Mouse (Mus musculus): ENCODE data around the gene Ppm1h. TPM values are rescaled to one million over a fixed set of nuclear protein-coding genes. Genes with fewer than 3 reads are reported as not detected.

The Ppm1h gene
- polyA plus RNA-seq, 1 experiment from 2014 or later = 3.6 TPM

DNA sequence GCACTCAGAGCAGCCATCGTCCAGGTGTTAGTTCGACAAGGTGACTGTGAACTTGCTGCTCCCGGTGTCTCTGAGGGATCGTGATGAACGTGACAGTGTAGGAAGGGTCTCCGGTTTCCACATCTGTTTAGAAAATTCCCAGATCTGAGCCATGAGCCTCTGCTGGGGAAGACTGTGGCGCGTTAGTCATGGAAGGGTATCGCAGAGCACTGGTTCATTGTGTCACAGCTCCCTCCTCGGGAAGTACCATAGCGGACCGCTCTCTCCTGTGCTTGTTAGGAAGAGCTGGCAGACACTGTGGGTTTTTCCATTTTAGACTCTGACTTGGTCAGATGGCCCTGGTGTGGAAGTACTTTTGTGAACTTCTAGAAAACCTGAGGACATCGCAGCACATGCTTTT is 145.1 kb downstream of the Ppm1h start:
- DNase-seq (ENCODE audit: low spot score) = no peak
- Histone ChIP-seq H3K27ac (ENCODE audit: low read depth, low read length) (no peak overlapping the region), H3K27me3 (ENCODE audit: control insufficient read depth, insufficient read depth, low read length) (no peaks in the 10 kb centered on the region), H3K4me3 (ENCODE audit: low read depth, low read length) (no peak overlapping the region), H3K9ac (ENCODE audit: low read length) (no peak overlapping the region), H3K4me1 (replicated peaks; ENCODE audit: control insufficient read depth, insufficient read depth, low read length) (peaks cover 4% of the 10 kb centered on the region; the same call in 1 of the 2 replicates), H3K36me3 (ENCODE audit: control insufficient read depth, insufficient read depth, low read length) (no peaks in the 10 kb centered on the region), H3K9me3 (ENCODE audit: control insufficient read depth, low read length) (no peaks in the 10 kb centered on the region), H3K4me2 (ENCODE audit: low read depth, low read length, severe bottlenecking) (no peak overlapping the region)
- no peak for ATAC-seq (replicated peaks; ENCODE audit: low FRiP score)
- WGBS = 81% methylated on average over 13 of the region's 13 CpGs

DNA sequence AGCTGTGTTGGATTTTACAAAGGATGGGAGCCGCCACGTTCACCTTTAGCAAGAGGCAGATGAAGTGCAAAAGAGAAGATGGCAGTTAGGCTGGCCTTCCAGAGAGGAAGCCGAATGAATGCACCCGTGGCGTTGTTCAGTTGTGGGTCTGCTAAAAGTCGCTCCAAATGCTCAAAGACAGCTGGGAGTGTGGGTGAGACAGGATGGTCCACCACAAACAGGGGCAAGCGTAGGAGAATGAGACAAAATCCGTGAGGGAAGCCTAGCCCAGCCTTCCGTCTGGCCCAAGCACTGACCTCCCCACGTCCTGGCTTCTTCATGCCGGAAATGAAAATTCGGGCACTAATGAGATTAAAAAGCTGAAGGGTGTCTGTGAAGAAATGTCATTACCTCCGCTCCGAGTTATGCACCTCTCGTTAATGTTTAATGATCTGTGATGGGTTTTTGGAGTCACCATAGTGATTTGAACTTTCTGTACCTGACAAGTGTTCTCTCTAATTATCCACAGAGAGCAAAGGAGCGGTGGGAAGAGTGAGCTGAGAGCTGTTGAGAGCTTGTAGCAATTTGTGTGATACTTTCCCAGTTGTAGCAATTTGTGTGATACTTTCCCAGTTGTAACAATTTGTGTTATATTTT is 148.3 kb downstream of the Ppm1h start:
- Histone ChIP-seq H3K9me3 (ENCODE audit: control insufficient read depth, low read length) (no peaks in the 10 kb centered on the region), H3K4me3 (ENCODE audit: low read depth, low read length) (no peak overlapping the region), H3K4me2 (ENCODE audit: low read depth, low read length, severe bottlenecking) (no peak overlapping the region), H3K9ac (ENCODE audit: low read length) (no peak overlapping the region), H3K36me3 (ENCODE audit: control insufficient read depth, insufficient read depth, low read length) (no peaks in the 10 kb centered on the region), H3K27ac (ENCODE audit: low read depth, low read length) (no peak overlapping the region), H3K4me1 (replicated peaks; ENCODE audit: control insufficient read depth, insufficient read depth, low read length) (peaks cover 4% of the 10 kb centered on the region; the same call in 1 of the 2 replicates), H3K27me3 (ENCODE audit: control insufficient read depth, insufficient read depth, low read length) (no peaks in the 10 kb centered on the region)
- 67% methylated on average over 16 of the region's 16 CpGs for WGBS
- no peak for ATAC-seq (replicated peaks; ENCODE audit: low FRiP score)
- no peak for DNase-seq (ENCODE audit: low spot score)

DNA sequence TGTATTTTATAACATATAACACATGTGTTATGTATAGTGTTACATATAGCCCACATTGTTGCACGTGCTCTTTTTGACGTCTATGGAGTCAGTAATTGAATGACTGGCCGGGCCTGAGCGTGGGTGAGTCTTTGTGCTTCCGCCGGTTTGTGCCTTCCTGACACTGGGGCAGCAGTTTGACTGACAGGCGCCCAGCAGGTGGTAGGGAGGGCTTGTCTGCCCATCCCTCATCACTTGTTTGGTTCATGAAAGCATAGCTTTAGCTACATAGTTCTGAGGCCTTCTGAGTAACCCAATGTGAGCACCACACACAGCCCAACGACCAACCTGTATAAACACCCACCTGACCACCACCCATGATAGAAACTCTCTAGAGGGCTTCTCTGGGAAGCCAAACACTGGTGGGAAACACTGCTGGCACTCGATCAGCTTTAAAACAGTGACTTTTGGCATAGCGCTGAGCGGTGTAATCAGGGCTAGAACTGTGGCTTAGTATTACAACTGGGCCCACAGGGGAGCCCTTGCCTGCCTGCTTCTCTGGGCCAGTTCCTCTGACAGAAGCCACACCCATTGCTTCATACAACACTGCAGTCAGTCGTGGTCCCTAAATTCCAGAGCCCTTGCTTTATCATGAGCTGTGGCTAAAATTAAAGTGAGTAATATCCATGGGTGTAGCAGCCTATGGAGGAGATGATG is 149.3 kb downstream of the Ppm1h start:
- WGBS = 59% methylated on average over 12 of the region's 12 CpGs
- DNase-seq (ENCODE audit: low spot score) (no peak), ATAC-seq (replicated peaks; ENCODE audit: low FRiP score) (no peak)
- no peak overlapping the region for H3K4me2 ChIP-seq (ENCODE audit: low read depth, low read length, severe bottlenecking)
- no peak overlapping the region for H3K4me3 ChIP-seq (ENCODE audit: low read depth, low read length)
- H3K27ac ChIP-seq (ENCODE audit: low read depth, low read length) = no peak overlapping the region
- H3K9ac ChIP-seq (ENCODE audit: low read length) = no peak overlapping the region
- H3K27me3 ChIP-seq (ENCODE audit: control insufficient read depth, insufficient read depth, low read length) = no peaks in the 10 kb centered on the region
- no peaks in the 10 kb centered on the region for H3K9me3 ChIP-seq (ENCODE audit: control insufficient read depth, low read length)
- peaks cover 4% of the 10 kb centered on the region; the same call in 1 of the 2 replicates for H3K4me1 ChIP-seq (replicated peaks; ENCODE audit: control insufficient read depth, insufficient read depth, low read length)
- H3K36me3 ChIP-seq (ENCODE audit: control insufficient read depth, insufficient read depth, low read length) = no peaks in the 10 kb centered on the region

DNA sequence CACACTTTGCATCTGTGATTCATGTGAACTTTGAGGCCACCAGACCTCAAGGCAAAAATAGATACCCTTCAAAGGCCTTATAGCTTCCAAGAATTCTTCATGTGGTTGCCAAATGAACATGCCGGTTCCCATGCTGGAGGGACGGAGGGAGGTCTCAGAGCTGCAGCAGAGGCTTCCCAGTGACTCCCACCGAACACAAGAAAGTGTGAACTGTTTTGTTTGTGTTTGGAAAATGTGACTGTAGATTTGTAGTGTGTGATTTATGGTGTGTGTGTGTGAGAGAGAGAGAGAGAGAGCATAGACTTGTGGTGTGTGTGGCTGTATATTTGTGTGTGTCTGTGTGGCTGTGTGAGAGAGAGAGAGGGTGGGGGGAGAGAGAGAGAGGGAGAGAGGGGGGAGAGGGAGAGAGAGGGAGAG is 151.2 kb downstream of the Ppm1h start:
- H3K27ac ChIP-seq (ENCODE audit: low read depth, low read length) = no peak overlapping the region
- DNase-seq (ENCODE audit: low spot score) = no peak
- H3K27me3 ChIP-seq (ENCODE audit: control insufficient read depth, insufficient read depth, low read length) = no peaks in the 10 kb centered on the region
- no peaks in the 10 kb centered on the region for H3K9me3 ChIP-seq (ENCODE audit: control insufficient read depth, low read length)
- H3K4me2 ChIP-seq (ENCODE audit: low read depth, low read length, severe bottlenecking) = no peak overlapping the region
- H3K4me3 ChIP-seq (ENCODE audit: low read depth, low read length) = no peak overlapping the region
- no peak overlapping the region for H3K9ac ChIP-seq (ENCODE audit: low read length)
- no peaks in the 10 kb centered on the region for H3K36me3 ChIP-seq (ENCODE audit: control insufficient read depth, insufficient read depth, low read length)
- peaks cover 4% of the 10 kb centered on the region; the same call in 1 of the 2 replicates for H3K4me1 ChIP-seq (replicated peaks; ENCODE audit: control insufficient read depth, insufficient read depth, low read length)
- WGBS = 89% methylated on average over 3 of the region's 3 CpGs
- no peak for ATAC-seq (replicated peaks; ENCODE audit: low FRiP score)

DNA sequence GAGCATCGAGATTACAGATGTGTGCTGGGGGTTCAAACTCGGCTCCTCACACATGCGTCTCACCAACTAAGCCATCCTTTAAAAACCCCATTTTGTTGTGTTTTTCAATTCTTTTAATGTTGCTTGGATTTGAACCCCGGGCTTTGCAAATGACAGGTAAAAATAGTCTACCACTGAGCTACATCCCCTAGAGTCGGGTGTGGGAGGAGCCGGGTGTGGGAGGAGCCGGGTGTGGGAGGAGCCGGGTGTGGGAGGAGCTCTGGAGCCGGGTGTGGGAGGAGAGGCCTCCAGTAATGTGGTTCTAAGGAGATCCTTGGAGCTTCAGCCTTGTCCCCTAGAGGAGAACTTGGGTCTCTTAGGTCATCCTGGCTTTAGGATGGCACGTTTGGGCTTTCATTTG is 152.1 kb downstream of the Ppm1h start:
- DNase-seq (ENCODE audit: low spot score) (no peak), ATAC-seq (replicated peaks; ENCODE audit: low FRiP score) (no peak)
- Histone ChIP-seq H3K4me1 (replicated peaks; ENCODE audit: control insufficient read depth, insufficient read depth, low read length) (peaks cover 4% of the 10 kb centered on the region; the same call in 1 of the 2 replicates), H3K36me3 (ENCODE audit: control insufficient read depth, insufficient read depth, low read length) (no peaks in the 10 kb centered on the region), H3K9ac (ENCODE audit: low read length) (no peak overlapping the region), H3K4me3 (ENCODE audit: low read depth, low read length) (no peak overlapping the region), H3K27ac (ENCODE audit: low read depth, low read length) (no peak overlapping the region), H3K9me3 (ENCODE audit: control insufficient read depth, low read length) (no peaks in the 10 kb centered on the region), H3K27me3 (ENCODE audit: control insufficient read depth, insufficient read depth, low read length) (no peaks in the 10 kb centered on the region), H3K4me2 (ENCODE audit: low read depth, low read length, severe bottlenecking) (no peak overlapping the region)
- 90% methylated on average over 10 of the region's 10 CpGs for WGBS

DNA sequence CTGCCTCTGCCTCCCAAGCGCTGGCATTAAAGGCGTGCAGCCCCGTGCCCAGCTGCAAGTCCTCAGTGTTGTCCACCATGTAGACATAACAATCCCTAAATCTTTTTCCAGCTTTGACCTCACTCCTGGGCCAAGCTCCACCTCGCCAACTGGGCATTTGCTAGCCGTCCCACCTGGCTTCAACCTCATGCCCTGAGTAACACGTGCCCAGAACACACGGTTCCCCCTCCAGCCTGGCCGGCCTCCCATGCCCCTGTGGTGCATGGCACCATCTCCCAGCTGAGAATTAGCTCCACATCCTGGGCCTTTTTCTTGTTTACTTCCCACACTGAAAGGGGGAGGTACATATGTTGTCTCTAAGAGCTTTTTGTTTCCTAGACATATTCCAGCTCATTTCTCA is 163.5 kb downstream of the Ppm1h start:
- no peak overlapping the region for H3K27ac ChIP-seq (ENCODE audit: low read depth, low read length)
- no peaks in the 10 kb centered on the region for H3K4me1 ChIP-seq (replicated peaks; ENCODE audit: control insufficient read depth, insufficient read depth, low read length)
- H3K9ac ChIP-seq (ENCODE audit: low read length) = no peak overlapping the region
- H3K27me3 ChIP-seq (ENCODE audit: control insufficient read depth, insufficient read depth, low read length) = no peaks in the 10 kb centered on the region
- H3K4me2 ChIP-seq (ENCODE audit: low read depth, low read length, severe bottlenecking) = no peak overlapping the region
- DNase-seq (ENCODE audit: low spot score) (no peak), ATAC-seq (replicated peaks; ENCODE audit: low FRiP score) (no peak)
- WGBS = 96% methylated on average over 8 of the region's 8 CpGs
- H3K4me3 ChIP-seq (ENCODE audit: low read depth, low read length) = no peak overlapping the region
- no peaks in the 10 kb centered on the region for H3K36me3 ChIP-seq (ENCODE audit: control insufficient read depth, insufficient read depth, low read length)
- no peaks in the 10 kb centered on the region for H3K9me3 ChIP-seq (ENCODE audit: control insufficient read depth, low read length)

DNA sequence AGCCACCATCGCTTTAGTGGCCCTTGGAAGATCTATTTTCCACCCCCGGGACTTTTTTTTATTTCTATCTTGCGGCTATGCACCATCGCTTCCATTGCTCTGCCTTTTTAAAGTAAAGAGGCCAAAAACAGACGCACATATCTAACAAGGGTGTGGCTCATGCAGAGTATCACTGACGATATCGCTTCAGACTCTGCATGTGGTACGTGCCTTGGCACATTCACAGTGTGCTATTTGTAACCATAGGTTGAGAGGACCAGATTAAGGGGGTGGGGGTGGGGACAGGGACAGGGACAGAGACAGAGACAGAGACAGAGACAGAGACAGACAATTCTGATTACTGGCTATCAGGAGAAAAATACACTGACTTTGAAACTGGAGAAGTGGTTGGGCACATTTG is 164.4 kb downstream of the Ppm1h start:
- Histone ChIP-seq H3K27me3 (ENCODE audit: control insufficient read depth, insufficient read depth, low read length) (no peaks in the 10 kb centered on the region), H3K4me1 (replicated peaks; ENCODE audit: control insufficient read depth, insufficient read depth, low read length) (no peaks in the 10 kb centered on the region), H3K9me3 (ENCODE audit: control insufficient read depth, low read length) (no peaks in the 10 kb centered on the region), H3K4me2 (ENCODE audit: low read depth, low read length, severe bottlenecking) (no peak overlapping the region), H3K4me3 (ENCODE audit: low read depth, low read length) (no peak overlapping the region), H3K9ac (ENCODE audit: low read length) (no peak overlapping the region), H3K36me3 (ENCODE audit: control insufficient read depth, insufficient read depth, low read length) (no peaks in the 10 kb centered on the region), H3K27ac (ENCODE audit: low read depth, low read length) (no peak overlapping the region)
- DNase-seq (ENCODE audit: low spot score) (no peak), ATAC-seq (replicated peaks; ENCODE audit: low FRiP score) (no peak)
- WGBS = 94% methylated on average over 8 of the region's 8 CpGs

DNA sequence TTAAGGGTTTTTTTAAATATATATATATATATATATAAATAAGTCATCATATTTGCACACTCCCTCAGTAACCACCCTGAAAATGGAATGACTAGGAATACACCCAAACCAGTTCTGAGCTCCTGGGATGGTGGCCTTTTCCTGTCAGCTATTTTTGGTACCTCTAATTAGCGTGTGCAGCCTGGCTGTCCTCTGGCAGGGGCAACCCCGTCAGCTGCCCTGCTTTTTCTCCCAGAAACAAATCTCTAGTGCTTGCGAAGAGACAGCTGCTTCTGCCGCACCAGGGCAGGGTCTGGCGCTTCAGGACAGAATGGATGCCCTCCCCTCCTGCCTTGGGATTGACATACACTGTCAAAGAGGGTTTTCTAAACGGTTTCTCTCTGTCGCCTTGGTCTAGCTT is 166.9 kb downstream of the Ppm1h start:
- H3K27ac ChIP-seq (ENCODE audit: low read depth, low read length) = no peak overlapping the region
- no peak for ATAC-seq (replicated peaks; ENCODE audit: low FRiP score)

DNA sequence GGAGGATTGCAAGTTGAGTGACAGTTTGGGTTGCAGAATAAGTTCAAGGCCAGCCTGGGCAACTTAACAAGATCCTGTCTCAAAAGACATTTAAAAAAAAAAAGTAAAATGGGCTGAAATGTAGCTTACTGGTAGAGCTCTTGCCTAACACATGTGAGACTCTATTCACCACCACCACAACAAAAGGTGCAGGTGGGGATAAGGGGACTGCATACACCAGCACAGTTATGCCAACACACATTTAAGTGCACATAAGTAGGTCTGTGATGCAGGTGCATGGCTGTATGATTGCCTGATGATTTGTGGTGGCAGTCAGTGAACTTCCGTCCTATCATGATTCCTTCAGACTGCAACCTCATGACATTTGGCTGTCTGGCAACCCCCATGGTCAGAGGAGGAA is 167.9 kb downstream of the Ppm1h start:
- H3K4me2 ChIP-seq (ENCODE audit: low read depth, low read length, severe bottlenecking) = no peak overlapping the region
- DNase-seq (ENCODE audit: low spot score) = no peak
- WGBS = 94% methylated on average over 1 of the region's 1 CpGs
- H3K4me3 ChIP-seq (ENCODE audit: low read depth, low read length) = no peak overlapping the region
- H3K36me3 ChIP-seq (ENCODE audit: control insufficient read depth, insufficient read depth, low read length) = no peaks in the 10 kb centered on the region
- H3K27ac ChIP-seq (ENCODE audit: low read depth, low read length) = no peak overlapping the region
- ATAC-seq (replicated peaks; ENCODE audit: low FRiP score) = no peak
- H3K9ac ChIP-seq (ENCODE audit: low read length) = no peak overlapping the region
- H3K27me3 ChIP-seq (ENCODE audit: control insufficient read depth, insufficient read depth, low read length) = no peaks in the 10 kb centered on the region
- no peaks in the 10 kb centered on the region for H3K9me3 ChIP-seq (ENCODE audit: control insufficient read depth, low read length)
- H3K4me1 ChIP-seq (replicated peaks; ENCODE audit: control insufficient read depth, insufficient read depth, low read length) = no peaks in the 10 kb centered on the region

More for the DNA sequence above, 166.9 kb downstream of the Ppm1h start:
- H3K4me1 ChIP-seq (replicated peaks; ENCODE audit: control insufficient read depth, insufficient read depth, low read length) = no peaks in the 10 kb centered on the region
- H3K27me3 ChIP-seq (ENCODE audit: control insufficient read depth, insufficient read depth, low read length) = no peaks in the 10 kb centered on the region
- no peak for DNase-seq (ENCODE audit: low spot score)
- H3K4me3 ChIP-seq (ENCODE audit: low read depth, low read length) = no peak overlapping the region
- no peaks in the 10 kb centered on the region for H3K9me3 ChIP-seq (ENCODE audit: control insufficient read depth, low read length)
- H3K36me3 ChIP-seq (ENCODE audit: control insufficient read depth, insufficient read depth, low read length) = no peaks in the 10 kb centered on the region
- H3K4me2 ChIP-seq (ENCODE audit: low read depth, low read length, severe bottlenecking) = no peak overlapping the region
- WGBS = 57% methylated on average over 7 of the region's 7 CpGs
- H3K9ac ChIP-seq (ENCODE audit: low read length) = no peak overlapping the region

All from forebrain, embryonic 11.5 days (tissue).